Mouse (Mus musculus) inflammation-experienced regulatory T-cells, adult 6 months (primary cell): ENCODE measurements at regions not wholly inside any gene's neighbourhood (a gene's known extent, or its start where the extent isn't known, plus 50 kb on each side); places are given as distances from the start of the nearest gene placed in this dataset.
A peak's percentile ranks its signal among the peaks of the same experiment; 100 is the strongest.

Source experiments
- ATAC-seq: one replicate; pipeline ENCODE4 v1.8.0; 2017

DNA sequence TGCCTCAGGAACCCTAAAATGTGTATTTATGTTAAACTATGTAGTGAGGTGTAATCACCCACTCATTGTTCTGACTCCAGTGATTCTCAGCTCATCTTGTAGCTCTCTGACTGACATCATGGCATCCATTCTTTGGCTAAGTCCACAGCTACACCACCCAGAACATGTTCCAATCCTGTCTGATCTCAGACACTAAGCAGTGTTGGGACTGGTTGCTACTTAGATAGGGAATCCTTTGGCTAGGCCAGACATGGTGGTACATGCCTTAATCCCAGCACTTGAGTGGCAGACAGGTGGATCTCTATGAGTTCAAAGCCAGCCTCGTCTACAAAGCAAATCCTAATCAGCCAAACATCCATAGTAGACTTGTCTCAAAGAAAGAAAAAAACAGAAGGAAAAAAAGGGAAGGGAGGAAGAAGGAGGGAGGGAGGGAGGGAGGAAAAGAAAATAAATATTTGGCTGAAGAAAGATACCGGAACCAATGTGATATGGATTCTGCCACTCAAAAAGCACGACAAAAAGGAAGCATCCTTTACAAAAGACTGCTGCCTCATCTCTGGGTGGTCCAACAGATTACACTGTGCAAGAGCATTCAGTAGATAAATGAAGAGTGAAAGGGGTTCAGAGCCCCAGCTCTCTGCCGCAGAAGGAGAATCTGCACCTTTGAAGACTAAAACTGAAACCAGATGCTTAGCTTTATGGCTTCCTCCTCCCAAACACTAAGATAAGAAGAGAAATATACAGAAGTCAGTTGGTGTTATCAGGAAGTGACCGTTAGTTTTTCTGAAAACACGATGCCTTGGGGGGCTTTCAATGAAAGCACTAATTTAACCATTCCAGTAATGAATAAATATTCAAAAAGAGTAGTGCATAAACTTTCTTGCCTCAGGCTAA lies 51.5 kb upstream of the Med13 start:
- no peak for ATAC-seq

- ATAC-seq = no peak
Measured at GRCm38 (mm10) chr11:86409580-86409947, 52.2 kb upstream of the Med13 start.

DNA sequence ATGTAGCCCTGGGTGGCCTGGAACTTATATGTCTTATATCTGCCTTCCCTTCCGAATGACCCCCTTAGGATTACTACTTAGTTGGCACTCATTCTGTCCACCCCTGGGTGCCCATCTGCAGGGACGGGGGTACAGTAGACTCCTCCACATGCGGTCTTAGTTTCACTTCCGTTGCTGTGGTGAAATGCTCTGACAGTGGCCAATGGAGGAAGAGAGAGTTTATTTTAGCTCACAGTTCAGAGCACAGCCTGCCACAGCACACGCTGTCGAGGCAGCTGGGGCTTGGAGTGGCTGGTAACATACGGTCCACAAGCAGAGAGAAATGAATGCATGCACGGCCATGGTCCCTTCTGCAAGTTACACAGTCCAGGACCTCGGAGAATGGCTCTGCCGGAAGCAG lies 53.1 kb upstream of the Med13 start:
- ATAC-seq = no peak

- no peak for ATAC-seq
Measured at GRCm38 (mm10) chr11:86412772-86413390, 55.5 kb upstream of the Med13 start.

GRCm38 (mm10) chr11:86416471-86416870 lies 59.1 kb upstream of the Med13 start:
- no peak for ATAC-seq

GRCm38 (mm10) chr11:86417164-86417563 lies 59.8 kb upstream of the Med13 start:
- ATAC-seq = no peak

DNA sequence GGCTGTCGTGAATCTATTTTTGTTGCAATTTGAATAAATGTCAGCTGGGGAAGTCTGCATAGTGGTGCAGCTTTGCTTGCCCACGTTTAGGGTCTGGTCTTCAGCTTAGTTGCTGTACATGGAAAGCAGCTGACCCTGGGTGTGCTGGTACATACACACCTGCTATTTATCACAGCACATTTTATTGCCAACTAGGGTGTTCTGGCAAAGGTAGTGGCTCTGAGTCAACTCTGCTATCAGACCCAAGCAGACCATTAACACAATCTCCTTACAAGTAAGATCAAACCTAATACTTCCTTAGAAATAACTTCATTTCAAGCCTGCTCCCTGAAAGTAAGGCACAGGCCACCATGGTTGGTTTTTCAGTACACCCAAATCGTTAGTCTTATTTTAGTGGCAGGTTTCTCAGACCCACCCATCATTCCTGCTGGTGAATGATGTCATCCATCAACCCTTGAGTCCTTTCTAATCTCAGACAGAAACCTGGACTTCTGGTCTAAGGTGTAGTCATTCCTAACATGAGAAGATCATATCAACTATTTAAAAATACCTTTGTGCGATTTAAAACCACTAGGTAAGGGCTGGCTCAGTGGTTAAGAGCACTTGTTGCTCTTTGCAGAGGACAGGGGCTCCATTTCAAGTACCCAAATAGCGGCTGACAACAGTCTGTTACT lies 62.5 kb upstream of the Med13 start:
- ATAC-seq = no peak

DNA sequence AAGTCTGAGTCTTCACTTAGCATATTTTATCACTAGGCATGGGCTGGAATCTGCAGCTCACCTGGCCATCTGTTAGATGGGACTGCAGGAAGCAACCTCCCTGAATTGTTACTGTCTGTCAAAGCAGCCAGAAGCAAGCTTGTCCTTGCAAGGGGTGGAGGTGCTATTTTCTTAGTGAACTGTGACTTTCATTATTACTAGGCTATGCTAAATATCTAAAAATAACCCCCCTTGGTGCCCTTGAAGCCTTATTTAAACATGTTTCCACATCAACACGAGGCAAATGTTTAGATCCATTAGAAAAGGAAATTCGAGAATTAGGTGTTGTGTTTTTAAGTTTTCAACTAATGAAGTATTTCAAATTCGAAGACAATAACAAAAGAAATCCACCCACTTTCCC lies 55.5 kb upstream of the Rnft1 start:
- peak; percentile 38 for ATAC-seq

GRCm38 (mm10) chr11:86430287-86430686 lies 54.2 kb upstream of the Rnft1 start:
- no peak for ATAC-seq

DNA sequence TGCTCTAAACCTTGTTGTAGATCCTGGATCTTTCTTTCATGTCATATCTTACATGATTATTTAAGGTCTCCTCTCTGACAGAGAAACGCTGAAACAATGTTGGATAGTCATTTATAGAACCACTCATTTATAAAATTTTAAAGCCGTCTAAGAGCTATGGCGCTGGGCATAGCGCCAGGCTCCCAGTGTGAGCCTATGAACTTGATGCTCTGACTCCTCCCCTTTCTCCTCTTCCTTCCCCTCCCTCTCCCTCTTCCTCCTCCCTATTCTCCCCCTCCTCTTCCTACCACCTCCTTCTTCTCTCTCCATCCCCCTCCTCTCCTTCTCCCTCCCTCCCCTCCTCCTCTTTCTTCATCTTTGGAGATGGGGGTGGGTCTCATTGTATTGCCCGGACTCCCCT lies 52.9 kb upstream of the Rnft1 start:
- ATAC-seq = no peak

- no peak for ATAC-seq
Measured at GRCm38 (mm10) chr11:86434106-86434505, 50.4 kb upstream of the Rnft1 start.
